Mouse (Mus musculus) heart, adult 2 months (tissue): ENCODE measurements around the gene Ndufb3. TPM values are rescaled to one million over a fixed set of nuclear protein-coding genes. Genes with fewer than 3 reads are reported as not detected.
"Not testable (repeated sequence)": the region's sequence is repeated elsewhere in the genome, so short reads cannot be mapped to it uniquely, and the experiment has no call there.

Experiments used
- DNase-seq, 2 experiments: peaks; one replicate each; pipeline ENCODE4 v3.0.0; 2021
- H3K27ac ChIP-seq: fragments of 200-600 bp; 2 replicates; pipeline ENCODE4 v1.8.1; 2022
- H3K27me3 ChIP-seq: fragments of 200-500 bp; 2 replicates; pipeline ENCODE4 v1.6.1; 2012; ENCODE audit warnings: mild to moderate bottlenecking, low read length, inconsistent platforms, mixed read lengths; ENCODE audit not compliant: control insufficient read depth, insufficient read depth
- H3K36me3 ChIP-seq: fragments of 200-500 bp; 2 replicates; pipeline ENCODE4 v1.6.1; 2012; ENCODE audit warnings: low read length, inconsistent platforms; ENCODE audit not compliant: control insufficient read depth, insufficient read depth
- H3K4me1 ChIP-seq: fragments of 200-500 bp; 2 replicates; pipeline ENCODE4 v1.6.1; 2011; ENCODE audit warnings: low read length; ENCODE audit not compliant: control insufficient read depth, insufficient read depth
- H3K4me3 ChIP-seq: fragments of 200-600 bp; 2 replicates; pipeline ENCODE4 v1.8.1; 2022
- H3K79me2 ChIP-seq: fragments of 200-500 bp; replicated peaks from 2 replicates; pipeline ENCODE4 v1.6.1; 2012; ENCODE audit warnings: mild to moderate bottlenecking, inconsistent platforms, low read length, moderate library complexity, mixed read lengths; ENCODE audit not compliant: control insufficient read depth, insufficient read depth
- H3K9ac ChIP-seq: fragments of 200-500 bp; 2 replicates; pipeline ENCODE4 v1.6.1; 2012; ENCODE audit warnings: low read depth, mild to moderate bottlenecking, control low read depth, inconsistent platforms, low read length, mixed read lengths
- CTCF ChIP-seq: fragments of 200-600 bp; IDR thresholded peaks from 2 replicates; pipeline ENCODE4 v1.8.1; 2022; ENCODE audit warnings: antibody characterized with exemption, mild to moderate bottlenecking, moderate library complexity
- EP300 ChIP-seq: fragments of 200-500 bp; IDR thresholded peaks from 2 replicates; pipeline ENCODE4 v1.6.1; 2011; ENCODE audit warnings: low read depth, low read length, control low read depth; ENCODE audit not compliant: insufficient read depth
- POLR2A ChIP-seq: fragments of 200-500 bp; IDR thresholded peaks from 2 replicates; pipeline ENCODE4 v1.6.1; 2011; ENCODE audit warnings: mild to moderate bottlenecking, low read depth, low read length, control low read depth; ENCODE audit not compliant: insufficient read depth
- WGBS: fragments of 180-500 bp; shearing (Covaris S2); methylation state at CpG from one replicate; pipeline ENCODE4 v1.1.7; 2018; 5-methylcytosine and 5-hydroxymethylcytosine counted together
- intact Hi-C: fragments of 180-260 bp; cut with DNase I; formaldehyde crosslinking; loops from one replicate; pipeline ENCODE4 v1.15.1; 2025
- long read RNA-seq: library from polyadenylated mRNA; stranded (forward); transcript quantifications from one replicate; pipeline ENCODE4 v2.0.0, GENCODE M21; 2021
- polyA plus RNA-seq: library from polyadenylated mRNA; depleted of rRNA; stranded (reverse); fragments of >200 nt; gene quantifications from 2 replicates; pipeline ENCODE4 v1.2.3, GENCODE M21; 2012; rRNA removed
- total RNA-seq, 2 experiments: library from RNA; stranded (reverse); gene quantifications; 2 replicates each; pipeline ENCODE4 v1.2.3; 2021

Ndufb3 gene
- total RNA-seq: 100 to 1,000 TPM; 278 to 322 TPM
- polyA plus RNA-seq: 201 and 372 TPM in 2 replicates
- long read RNA-seq, transcript Ndufb3-201 (3 exons, 763 nt): major isoform, 270 of 1,027 reads
- long read RNA-seq, partial matches to known transcripts: 754 of 1,027 reads
- long read RNA-seq, other reads (novel, unspliced or antisense): 3 of 1,027 reads

DNA sequence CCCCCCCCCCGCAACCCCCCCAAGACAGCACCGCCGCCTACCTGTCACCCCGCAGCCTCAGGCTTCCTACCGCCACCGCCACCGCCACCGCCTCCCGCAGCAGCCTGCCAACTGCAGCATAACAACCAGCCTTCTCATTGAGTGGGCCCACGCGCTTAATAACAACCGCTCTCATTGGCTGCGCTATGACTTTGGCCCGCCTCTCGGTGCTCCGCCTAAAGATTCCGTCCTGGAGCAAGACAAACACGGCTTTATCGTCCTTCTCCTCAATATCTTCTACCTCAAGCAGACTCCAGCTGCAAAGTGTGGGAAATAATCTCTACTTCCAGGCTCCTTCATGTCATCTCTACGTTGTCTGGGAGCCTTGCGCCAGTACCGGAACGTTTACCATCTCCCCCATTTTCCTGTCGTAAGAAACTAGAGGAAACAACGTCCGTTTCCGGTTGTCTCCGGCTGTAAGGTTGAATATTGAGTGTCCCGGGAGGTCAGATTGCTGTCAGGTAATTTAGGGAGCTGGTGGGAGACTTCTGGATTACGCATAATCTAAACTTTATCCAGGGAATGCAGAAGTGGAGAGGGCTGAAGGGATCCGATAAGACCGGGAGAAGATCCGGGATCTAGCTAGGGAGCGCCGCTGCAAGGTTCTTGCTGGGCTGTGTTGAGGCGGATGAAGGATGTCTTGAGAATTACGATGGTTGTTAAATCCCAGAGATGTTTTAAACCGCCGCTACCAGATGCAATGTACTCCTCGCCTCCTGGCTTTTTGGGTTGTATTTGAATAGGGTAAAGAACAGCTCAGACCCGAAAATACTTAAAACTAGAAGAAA is at the start of gene Ndufb3, which contains the start of gene Fam126b:
Gene Ndufb3 (plus strand): TSS at position 214 of the 827 bp plus-strand sequence.
Gene Fam126b (minus strand): TSS at position 153 of the 827 bp plus-strand sequence.
- WGBS: under 1% methylated on average over 41 of the region's 41 CpGs
- H3K4me3 ChIP-seq: peak within 1 kb of the TSS; percentile 96
- TF ChIP-seq POLR2A: no peak; the same call in none of the 2 replicates
- TF ChIP-seq CTCF: 0 out of 2 replicates have a peak, but pooled peaks have one; percentile 7
- 0 out of 2 replicates have a peak, but pooled peaks have one; percentile 11 for TF ChIP-seq EP300
- H3K79me2 ChIP-seq: peaks cover 2% of the 10 kb centered on the region
- peaks cover 1% of the 10 kb centered on the region; the same call in 1 of the 2 replicates for H3K4me1 ChIP-seq
- peak within 1 kb of the TSS; percentile 99 for H3K27ac ChIP-seq
- DNase-seq: peak; percentile 90 to 91
- intact Hi-C loops: loop anchor here (2.0 to 5.0 kb wide), 3 partner anchors 66 to 126 kb away; partner anchors contain the start of genes Cflar and Orc2
- peaks cover 4% of the 10 kb centered on the region; the same call in 1 of the 2 replicates for H3K36me3 ChIP-seq
- no peaks in the 10 kb centered on the region for H3K27me3 ChIP-seq
- H3K9ac ChIP-seq: peak within 1 kb of the TSS; percentile 82

GRCm38 (mm10) chr1:58541386-58541785 is 44.8 kb upstream of the Ndufb3 start:
- no peaks in the 10 kb centered on the region for H3K27me3 ChIP-seq
- no peak for DNase-seq
- 68% methylated on average over 1 of the region's 1 CpGs for WGBS
- H3K79me2 ChIP-seq: no peaks in the 10 kb centered on the region
- no peaks in the 10 kb centered on the region for H3K4me1 ChIP-seq
- intact Hi-C loops: no loop called here
- no peak overlapping the region for H3K9ac ChIP-seq
- no peak overlapping the region for H3K27ac ChIP-seq
- no peak overlapping the region for H3K4me3 ChIP-seq
- no peak for TF ChIP-seq CTCF
- no peak for TF ChIP-seq POLR2A
- TF ChIP-seq EP300: no peak
- H3K36me3 ChIP-seq: no peaks in the 10 kb centered on the region

GRCm38 (mm10) chr1:58560370-58560769 is 25.8 kb upstream of the Ndufb3 start:
- H3K27ac ChIP-seq, H3K79me2 ChIP-seq, H3K9ac ChIP-seq, H3K27me3 ChIP-seq, DNase-seq, H3K36me3 ChIP-seq, H3K4me3 ChIP-seq, H3K4me1 ChIP-seq, intact Hi-C loops: not testable (repeated sequence)
- TF ChIP-seq CTCF: peak; percentile 38
- 95% methylated on average over 6 of the region's 6 CpGs for WGBS

GRCm38 (mm10) chr1:58562455-58562854 is 23.7 kb upstream of the Ndufb3 start:
- Histone ChIP-seq H3K27me3 (no peaks in the 10 kb centered on the region), H3K27ac (no peak overlapping the region), H3K4me1 (no peaks in the 10 kb centered on the region), H3K4me3 (no peak overlapping the region), H3K79me2 (no peaks in the 10 kb centered on the region), H3K36me3 (no peaks in the 10 kb centered on the region), H3K9ac (no peak overlapping the region)
- peak; percentile 14 to 38 for DNase-seq
- TF ChIP-seq CTCF (peak; percentile 89), POLR2A (no peak)
- intact Hi-C loops: loop anchor here (1.0 kb wide), 1 partner anchor 115 kb away; no protein-coding TSS in a partner anchor
- WGBS: 87% methylated on average over 1 of the region's 1 CpGs

DNA sequence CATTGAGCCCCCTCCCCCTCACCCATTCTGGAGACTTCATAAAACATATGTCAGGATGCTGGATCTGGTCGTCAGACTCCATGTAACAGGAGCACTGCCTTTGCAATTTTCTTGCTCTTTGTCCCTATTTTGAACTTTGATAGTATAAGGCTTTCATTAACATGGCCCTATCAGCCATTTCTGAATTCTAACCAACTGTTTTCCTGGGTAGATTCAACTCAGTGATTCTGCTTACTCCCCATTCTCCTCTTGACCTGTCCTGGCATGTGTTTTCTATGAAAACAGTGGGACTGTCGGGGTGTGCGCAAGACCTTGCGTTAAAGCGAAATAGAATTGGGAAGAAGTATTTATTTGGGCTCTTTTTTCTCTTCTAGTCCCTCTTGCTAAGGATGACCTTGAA is 21.2 kb upstream of the Ndufb3 start:
- Histone ChIP-seq H3K9ac (no peak overlapping the region), H3K27me3 (no peaks in the 10 kb centered on the region), H3K27ac (no peak overlapping the region), H3K36me3 (no peaks in the 10 kb centered on the region), H3K4me3 (no peak overlapping the region), H3K79me2 (peaks cover 2% of the 10 kb centered on the region; the same call in 1 of the 2 replicates), H3K4me1 (no peaks in the 10 kb centered on the region; the same call in 1 of the 2 replicates)
- 88% methylated on average over 5 of the region's 5 CpGs for WGBS
- DNase-seq: no peak
- intact Hi-C loops: no loop called here
- TF ChIP-seq EP300: no peak
- TF ChIP-seq CTCF: no peak
- TF ChIP-seq POLR2A: no peak

DNA sequence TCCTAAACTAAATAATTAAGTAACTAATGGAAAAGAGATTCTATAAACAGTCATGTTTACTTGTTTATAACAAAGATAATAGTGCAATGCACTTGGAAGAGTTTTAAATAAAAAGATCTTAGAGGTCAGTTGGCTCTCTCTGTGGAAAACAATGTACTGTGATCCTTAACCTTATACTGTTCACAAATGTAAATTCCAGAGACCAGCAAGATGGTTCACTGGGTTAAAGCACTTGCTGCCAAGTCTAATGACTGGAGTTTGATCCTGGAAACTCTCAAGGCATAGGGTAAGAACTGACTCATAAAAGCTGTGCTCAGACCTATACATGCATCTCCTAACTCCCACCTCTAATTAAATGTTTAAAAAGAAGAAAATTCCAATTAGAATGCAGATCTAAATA is 19.6 kb upstream of the Ndufb3 start:
- no peaks in the 10 kb centered on the region; the same call in 1 of the 2 replicates for H3K4me1 ChIP-seq
- no peak overlapping the region for H3K27ac ChIP-seq
- H3K4me3 ChIP-seq: no peak overlapping the region
- TF ChIP-seq CTCF: no peak
- TF ChIP-seq EP300: no peak
- TF ChIP-seq POLR2A: no peak
- no peaks in the 10 kb centered on the region for H3K36me3 ChIP-seq
- H3K27me3 ChIP-seq: no peaks in the 10 kb centered on the region
- intact Hi-C loops: no loop called here
- H3K9ac ChIP-seq: no peak overlapping the region
- peaks cover 2% of the 10 kb centered on the region; the same call in 1 of the 2 replicates for H3K79me2 ChIP-seq
- no peak for DNase-seq
